Mouse (Mus musculus) right cerebral cortex, adult 2 months (tissue): ENCODE measurements around the gene Pld4.

ENCODE experiments used
- DNase-seq, 2 experiments: peaks; one replicate each; pipeline ENCODE4 v3.0.0; 2021 to 2022; ENCODE audit warnings: low spot score in 2 of 2

Gene Pld4

DNA sequence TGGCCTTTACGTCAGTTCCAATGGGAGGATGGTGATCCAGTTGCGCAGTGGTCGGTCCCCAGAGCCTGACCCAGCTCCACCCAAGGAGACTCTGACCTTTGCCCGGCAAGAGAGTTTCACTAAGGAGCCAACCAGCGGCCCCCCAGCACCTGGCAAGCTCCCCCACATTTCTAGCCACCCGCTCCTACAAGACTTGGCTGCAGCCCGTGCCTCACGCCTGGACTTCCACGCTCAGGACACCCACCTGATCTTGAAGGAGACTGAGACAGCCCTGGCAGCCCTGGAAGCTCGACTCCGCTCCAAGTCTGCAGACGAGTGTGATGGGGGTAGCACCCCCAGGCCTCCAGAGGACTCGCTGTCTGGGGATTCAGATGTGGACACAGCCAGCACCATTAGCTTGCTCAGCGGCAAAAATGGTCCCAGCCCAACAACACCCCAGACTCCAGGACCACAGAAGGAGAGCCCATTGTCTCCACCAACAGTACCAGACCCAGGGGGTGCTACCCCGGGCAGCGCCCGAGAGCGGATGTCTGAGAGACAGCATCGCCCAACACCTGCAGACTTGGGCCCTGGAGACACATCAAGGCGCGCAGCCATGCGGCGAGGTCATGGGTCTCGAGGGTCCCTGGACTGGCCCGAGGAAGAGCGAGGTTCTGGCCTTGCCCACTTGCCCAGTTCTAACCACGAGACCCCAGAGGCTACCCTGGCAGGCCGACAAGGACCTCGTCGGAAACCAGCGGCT, 22.0 kb upstream of the Pld4 start:
- DNase-seq, result no peak

DNA sequence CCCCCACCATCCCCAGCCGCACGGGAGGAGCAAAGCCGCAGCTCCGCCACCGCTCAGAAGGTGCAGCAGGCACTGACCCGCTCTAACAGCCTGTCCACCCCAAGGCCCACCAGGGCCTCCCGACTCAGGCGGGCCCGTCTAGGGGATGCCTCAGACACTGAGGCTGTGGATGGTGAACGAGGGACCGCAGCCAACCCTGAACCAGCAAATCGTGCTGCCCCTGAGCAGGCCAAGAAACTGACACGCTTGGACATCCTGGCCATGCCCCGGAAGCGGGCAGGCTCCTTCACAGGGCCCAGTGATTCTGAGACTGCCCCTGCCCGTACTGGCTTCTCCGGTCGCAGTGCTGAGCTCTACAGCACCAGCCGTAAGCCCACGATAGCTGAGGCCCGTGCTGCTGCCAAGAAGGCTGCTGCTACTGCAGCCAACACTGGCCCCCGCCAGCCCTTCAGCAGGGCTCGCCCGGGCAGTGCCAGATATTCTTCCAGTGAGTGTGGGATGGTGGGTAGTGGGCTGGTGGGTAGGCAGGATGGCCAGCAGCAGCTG, 21.4 kb upstream of the Pld4 start:
- DNase-seq, result no peak

DNA sequence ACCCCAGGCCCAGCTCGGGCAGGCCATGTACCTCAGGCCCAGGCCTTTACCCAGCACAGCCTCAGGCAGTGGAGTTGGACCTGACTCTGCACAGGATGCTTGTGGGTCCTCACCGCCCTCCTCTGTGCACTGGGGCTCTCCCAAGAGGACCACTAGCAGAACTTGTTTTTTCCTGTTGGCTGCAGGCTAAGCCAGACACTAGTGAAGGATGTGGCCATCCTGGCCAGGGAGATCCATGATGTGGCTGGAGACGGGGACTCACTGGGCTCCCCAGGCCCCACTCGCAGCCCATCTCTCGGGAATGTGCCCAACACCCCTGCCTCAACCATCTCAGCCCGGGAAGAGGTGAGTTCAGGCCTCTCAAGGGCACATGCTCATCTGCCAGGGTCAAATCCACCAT, 17.7 kb upstream of the Pld4 start:
- no peak for DNase-seq

DNA sequence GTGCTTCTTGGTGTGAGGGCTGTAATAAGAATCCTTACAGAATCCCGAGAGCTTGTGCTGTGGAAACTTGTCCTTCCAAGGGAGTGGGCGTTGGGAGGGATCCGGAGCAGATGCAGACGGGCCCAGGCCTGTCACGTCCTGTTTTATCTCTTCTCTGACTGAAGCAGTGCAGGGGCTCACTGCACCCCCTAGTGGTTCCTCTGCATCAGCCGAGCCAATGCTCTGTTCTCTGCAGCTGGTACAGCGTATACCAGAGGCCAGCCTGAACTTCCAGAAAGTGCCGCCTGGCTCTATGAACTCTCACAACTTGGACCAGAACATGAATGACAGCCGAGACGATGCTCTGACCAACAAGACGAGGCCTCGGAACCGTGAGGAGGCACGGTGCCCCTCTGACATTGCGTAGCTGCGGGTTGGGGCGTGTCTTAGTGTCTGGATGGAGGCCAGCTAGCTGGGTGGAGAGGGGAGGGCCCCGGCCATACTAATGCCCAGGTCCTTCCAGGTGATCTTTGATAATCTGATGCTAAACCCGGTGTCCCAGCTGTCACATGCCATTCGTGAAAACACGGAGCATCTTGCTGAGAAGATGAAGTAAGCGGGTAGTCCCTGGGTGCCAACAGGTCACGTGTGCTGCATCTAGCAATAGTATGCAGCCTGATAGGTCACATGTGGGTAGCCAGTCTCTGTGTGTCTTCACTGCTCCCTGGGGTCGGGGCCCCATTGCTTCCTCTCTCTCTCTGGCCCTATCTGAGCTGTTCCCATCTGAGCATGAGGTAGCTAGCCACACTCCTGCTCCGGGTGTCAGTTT, 17.1 kb upstream of the Pld4 start:
- peak; percentile 88 to 89 for DNase-seq

DNA sequence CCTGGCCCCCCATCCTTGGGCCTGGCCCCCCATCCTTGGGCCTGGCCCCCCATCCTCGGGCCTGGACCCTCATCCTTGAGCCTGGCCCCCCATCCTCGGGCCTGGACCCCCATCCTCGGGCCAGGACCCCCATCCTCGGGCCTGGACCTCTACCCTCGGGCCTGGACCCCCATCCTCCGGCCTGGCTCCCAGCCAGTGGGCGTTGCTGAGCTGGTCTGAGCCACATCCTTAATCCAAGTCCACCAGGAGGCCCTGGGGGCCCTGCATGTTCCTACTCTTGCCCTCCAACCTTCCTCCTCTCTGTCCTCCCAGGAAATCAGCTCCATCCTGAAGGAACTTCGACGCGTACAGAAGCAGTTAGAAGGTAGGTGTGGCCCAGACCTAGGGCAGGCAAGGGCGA, 16.2 kb upstream of the Pld4 start:
- DNase-seq, result no peak

DNA sequence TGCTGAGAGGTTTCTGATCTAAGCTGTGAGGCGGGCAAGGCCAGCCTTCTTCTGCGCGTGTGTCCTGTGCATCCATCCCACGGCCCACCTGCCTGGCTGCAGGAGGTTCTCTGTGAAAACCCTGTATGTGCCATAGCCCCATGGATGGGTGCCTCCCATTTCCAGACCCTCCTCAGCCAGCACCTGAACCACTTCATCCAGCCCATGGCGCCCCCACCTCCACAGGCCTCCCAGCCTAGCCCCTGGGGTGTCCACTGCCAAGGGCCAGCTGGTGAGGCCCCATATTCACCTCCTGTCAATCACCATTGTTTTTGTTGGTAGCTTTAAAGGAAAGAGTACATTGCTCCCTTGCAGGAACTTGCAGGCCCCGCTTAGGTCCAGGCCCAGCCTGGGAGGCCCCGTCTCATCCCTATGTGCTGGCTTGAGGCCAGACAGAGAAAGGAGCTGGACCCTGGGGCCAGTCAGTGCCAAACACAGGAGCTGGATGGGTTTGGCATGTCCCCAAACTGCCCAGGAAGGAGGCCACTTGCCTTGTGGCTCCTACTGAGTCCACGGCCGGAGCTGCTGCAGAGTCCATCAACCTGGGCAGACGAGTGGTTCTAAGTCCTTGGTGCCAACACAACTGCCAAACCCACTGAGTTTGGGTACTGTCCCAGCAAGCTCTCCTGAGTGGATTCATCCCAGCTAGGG, 15.4 kb upstream of the Pld4 start:
- no peak for DNase-seq

DNA sequence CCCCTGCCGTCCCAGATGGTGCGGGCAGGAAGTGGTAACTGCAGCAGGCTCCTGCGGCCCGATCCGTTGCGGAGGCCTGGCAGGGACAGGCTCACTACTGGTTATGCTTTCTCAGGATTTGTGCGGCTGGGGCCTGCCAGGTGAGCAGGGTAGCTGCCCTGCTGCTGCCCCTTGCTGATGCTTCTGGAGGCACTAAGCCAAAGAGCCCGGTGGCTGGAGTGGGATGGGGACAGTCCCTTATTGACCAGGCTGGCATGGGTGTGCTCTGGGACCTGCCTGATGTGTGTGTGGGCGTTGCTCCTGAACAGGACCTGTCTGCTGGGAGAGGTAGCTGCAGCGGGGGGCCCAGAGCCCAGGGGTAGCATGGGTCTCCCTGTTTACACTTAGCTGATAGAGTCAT, 14.7 kb upstream of the Pld4 start:
- DNase-seq, result no peak

DNA sequence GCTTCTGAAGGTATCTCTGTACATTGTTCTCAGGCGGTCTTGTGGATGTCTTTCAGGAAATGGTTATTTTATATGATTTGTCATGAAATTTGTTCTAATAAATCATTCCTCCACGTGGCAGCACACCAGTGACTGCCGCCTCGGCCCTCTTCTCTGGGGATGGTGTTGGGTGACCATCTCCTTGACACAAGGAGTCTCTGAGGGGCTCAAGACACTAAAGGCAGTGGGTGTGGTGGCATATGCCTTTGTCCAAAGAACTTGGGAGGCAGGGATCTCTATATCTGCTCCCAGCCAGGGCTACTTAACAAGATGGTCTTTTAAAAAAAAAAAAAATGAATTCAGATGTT, 14.0 kb upstream of the Pld4 start:
- DNase-seq, result no peak

DNA sequence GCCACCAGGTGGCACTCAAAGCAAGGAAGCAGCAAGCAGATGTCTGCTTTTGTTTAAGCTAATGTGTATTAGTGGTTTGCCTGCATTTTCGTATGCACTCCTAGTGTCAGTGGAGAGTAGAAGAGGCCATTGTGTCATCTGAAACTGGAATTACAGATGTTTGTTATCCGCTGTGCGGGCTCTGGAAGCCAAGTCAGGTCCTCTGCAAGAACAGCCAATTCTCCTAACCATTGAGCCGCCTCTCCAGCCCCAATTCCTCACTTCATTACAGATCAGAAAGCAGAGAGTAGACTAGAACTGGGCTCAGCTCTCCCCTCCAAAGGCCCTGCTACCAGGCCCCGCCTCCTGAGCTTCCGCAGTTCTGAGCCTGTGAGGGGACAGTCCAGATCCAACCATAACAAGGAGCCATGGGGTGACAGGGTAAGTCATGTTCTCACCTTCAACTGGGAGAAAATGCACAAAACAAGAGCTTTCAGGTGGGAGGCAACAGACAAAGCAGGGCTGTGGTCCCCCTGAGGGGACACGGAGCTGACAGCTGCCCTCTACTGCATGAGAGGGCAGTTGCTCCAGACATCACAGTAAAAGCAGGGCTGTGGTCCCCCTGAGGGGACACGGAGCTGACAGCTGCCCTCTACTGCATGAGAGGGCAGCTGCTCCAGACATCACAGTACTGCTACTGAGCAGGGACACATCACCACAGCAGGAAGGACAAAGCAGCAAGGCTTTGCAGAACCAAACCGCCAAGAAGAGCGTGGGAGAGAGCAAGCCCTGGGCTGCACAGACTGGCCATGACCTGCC, 13.4 kb upstream of the Pld4 start:
- DNase-seq, result peak in 1 of 2 experiments; percentile 50

DNA sequence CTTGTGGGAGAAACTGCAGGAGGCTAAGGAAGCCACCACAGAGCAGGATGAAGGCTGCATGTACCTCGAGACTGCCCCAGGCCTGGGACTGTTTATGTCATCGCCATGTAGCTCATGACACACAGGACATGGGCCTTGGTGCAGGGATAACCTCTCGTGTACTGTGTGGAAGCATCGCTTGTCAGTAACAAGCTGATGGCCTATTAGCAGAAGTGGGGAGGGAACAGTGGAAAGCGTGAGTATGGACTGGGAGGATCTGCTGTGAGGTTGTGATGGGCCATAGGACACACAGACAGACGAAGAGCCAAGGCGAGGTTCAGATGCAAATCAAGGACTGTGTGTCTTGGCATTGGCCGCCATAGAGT, 12.9 kb upstream of the Pld4 start:
- DNase-seq, result no peak

DNA sequence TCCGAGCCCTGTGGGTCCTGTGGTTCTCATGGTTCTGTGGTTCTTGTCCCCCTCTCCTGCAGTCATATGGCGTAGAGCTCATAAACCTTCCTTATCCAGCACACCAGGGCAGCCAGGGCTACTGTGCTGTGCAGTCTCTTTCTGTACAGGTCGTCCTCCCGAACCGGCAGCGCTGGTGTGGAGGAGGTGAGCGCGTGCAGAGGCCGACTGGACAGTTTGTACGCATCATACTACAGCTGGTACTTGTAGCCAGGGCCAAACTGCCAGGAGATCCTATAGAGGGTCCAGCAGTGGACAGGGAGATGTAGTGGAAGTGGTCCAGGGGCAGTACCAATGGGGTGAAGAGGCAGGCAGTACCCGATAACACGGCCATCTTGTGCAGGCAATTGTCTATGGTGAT, 9.5 kb upstream of the Pld4 start:
- no peak for DNase-seq

DNA sequence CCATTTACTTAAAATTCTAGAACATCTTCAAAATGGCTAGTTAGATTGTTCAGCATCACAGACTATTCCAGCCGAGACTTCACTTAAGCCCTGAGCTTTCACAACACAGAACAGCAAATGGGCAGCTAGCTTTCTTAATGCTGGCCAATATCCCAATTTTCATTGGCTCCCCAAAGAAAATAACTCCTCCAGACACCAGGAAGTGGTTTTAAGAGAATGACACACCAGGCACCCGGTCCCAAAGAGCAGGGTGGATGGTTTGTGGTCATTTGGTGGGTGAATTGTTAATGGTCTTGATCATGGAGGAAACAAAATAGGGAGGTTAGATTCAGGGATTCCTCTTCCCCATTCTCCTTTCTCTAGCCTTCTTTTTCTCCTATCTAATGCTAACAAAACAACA, 8.1 kb upstream of the Pld4 start:
- no peak for DNase-seq

DNA sequence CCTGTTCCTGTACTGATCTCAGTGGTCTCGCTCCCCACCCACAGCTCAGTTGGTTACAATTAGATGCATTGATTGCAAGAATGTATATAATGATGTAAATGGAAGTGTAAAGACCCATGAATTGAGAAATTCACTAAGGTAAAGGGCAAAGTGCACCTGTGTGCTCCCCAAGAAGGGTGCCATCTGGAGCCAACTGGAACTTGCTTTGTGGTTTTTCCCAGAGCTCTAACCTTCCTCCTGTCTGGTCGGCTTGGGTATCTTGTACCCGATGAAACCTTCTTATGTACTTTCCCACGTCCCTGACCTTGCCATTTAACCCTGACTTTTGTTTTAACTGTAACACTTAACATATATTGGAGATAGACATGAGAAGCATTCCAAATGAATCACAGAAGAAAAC, 4.6 kb upstream of the Pld4 start:
- no peak for DNase-seq

DNA sequence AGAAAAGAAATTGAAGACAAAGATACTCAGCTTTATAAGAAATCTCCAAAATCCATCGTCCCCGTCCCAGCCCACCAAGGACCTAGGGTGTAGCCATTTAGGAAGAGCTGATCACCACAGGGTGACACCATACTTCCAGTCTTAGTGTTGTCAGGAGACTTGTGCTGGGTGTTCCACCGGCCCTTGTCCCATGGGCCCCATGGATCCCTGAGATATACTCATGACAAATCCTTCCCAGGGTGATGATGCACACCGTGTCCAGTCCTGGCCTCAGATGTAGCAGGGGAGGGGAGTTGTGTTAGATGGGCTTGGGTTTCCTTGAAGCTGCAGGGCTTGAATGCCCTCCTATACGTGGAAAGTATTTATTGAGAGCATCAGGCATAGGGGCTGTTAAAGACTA, 2.6 kb upstream of the Pld4 start:
- DNase-seq, result no peak

DNA sequence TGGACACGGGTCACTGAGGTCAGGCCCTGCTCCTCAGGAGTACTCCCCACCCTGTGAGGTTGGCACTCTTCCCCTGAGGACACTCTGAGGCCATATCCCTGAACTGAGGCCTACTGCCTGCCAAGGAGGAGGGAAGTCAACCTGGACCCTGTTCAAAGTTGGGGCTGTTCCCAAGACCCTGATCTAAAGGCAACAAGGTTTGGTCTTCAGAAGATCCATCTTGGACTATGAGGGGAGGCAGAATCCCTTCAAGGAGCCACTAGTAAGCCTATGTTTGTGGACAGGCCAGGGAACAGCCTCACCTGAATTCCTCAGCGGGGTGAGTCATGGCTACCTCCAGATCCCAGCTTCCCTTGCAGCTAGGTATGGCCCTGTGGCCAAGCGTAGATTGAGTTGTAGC, 984 bp upstream of the Pld4 start:
- DNase-seq, result no peak

DNA sequence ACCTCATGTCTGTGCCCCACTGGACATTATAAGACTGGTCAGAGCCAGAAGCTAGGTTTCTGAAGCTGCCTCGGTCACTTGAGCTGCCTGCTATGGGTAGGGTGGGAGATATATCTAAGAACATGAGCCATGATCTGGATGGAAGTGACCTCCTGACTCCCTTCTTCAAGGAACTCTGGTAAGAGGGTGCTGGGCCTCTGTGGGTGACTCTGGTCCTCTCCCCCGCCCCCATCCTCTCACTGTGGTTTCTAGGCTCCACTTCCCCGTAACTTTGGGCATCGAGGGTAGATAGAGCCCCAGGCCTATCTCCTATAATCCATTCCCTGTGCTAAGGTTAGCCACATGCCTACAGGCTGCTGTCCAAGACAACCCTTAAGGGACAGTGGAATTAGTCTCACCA, 956 bp downstream of the Pld4 start:
- DNase-seq, result no peak

DNA sequence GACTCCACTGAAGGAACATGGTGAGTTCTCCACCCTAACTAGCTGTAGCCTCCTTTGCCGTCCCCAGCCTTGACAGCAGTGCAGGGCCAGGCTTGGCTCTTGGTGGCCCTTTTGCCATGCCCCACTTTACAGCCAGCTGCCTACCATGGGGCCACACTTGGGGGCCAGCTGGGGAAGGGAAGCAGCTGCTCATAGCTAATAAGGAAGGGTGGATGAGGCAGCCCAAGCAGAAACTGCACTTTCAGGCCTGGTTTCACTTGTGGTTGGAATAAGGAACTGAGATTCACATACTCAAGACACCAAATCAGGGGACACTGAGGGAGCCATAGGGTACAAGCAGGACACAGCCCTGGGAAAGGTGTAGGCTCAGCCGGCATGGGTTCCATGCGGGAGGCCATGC, 1.6 kb downstream of the Pld4 start:
- no peak for DNase-seq

DNA sequence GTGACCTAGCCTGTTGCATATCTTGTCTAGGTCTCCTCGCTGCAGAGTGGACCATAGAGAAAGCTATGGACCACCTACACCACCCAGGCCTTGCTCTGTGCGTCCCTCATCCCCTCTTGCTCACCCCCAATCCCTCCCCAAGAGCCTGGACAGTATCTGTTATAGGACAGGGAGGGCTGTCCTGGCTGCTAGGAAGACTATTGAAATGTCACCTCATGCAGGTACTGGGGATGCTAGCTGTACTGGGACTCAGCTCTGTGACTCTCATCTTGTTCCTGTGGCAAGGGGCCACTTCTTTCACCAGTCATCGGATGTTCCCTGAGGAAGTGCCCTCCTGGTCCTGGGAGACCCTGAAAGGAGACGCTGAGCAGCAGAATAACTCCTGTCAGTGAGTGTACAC, 2.7 kb downstream of the Pld4 start:
- no peak for DNase-seq

DNA sequence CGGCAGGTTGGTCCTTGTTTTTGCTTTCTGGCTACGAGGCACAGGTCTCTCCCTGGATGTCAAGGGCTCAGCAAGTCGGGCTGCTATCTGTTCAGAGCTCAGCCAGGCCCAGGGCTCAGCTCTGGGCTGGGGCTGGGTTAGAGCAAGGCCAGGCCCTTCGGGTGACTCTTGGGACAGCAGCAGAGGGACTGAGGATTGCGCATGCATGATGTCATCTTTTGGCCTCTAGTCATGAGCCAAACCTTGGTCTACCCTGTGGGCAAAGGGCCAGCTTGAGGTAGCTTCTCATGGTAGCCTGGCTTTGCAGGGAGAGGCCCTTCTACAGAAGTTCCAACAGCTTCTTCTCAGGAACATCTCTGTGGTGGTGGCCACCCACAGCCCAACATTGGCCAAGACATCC, 3.7 kb downstream of the Pld4 start:
- no peak for DNase-seq

DNA sequence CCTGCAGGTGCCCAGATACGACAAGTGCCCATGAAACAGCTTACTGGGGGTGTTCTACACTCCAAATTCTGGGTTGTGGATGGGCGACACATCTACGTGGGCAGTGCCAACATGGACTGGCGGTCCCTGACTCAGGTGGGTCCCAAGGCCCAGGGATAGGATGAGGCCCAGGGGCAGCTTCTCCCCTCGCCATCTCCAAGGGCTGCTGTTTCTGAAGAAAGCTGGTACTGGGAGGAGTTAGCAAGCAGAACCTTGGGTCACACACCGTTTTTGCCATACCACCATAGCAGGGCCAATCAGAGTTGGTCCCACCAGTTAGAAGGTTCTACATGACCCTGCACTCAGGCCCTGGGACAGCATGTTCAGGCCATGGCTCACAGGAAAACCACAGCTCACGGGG, 4.5 kb downstream of the Pld4 start:
- DNase-seq, result no peak

DNA sequence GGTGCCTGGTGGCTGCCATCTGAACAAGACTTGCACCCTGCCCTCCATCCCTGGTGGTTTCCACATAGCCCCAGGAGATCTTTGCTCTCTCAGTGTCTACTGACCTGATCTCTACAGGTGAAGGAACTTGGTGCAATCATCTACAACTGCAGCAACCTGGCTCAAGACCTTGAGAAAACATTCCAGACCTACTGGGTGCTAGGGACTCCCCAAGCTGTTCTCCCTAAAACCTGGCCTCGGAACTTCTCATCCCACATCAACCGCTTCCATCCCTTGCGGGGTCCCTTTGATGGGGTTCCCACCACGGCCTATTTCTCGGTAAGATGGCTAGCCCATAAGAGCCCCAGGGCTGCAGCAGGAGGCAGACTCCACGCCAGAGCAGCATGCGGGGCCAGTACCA, 6.1 kb downstream of the Pld4 start:
- no peak for DNase-seq
